Mouse (Mus musculus) forebrain, embryonic 12.5 days (tissue): ENCODE results near the gene Cln3. TPM values are rescaled to one million over a fixed set of nuclear protein-coding genes. Genes with fewer than 3 reads are reported as not detected.

Experiments used
- ATAC-seq: fragments of 200-750 bp; cut with Nextera tagmentation; 2 replicates; pipeline ENCODE4 v1.8.0; 2017; ENCODE audit warnings: moderate TSS enrichment; ENCODE audit not compliant: low FRiP score
- H3K27ac ChIP-seq: fragments of 300-500 bp; sonication (generic); 2 replicates; pipeline ENCODE4 v1.5.1; 2016; ENCODE audit warnings: mild to moderate bottlenecking
- H3K27me3 ChIP-seq: fragments of 300-500 bp; sonication (generic); 2 replicates; pipeline ENCODE4 v1.6.1; 2016; ENCODE audit warnings: mild to moderate bottlenecking
- H3K36me3 ChIP-seq: fragments of 300-500 bp; sonication (generic); replicated peaks from 2 replicates; pipeline ENCODE4 v1.6.1; 2016; ENCODE audit warnings: mild to moderate bottlenecking
- H3K4me1 ChIP-seq: fragments of 300-500 bp; sonication (generic); 2 replicates; pipeline ENCODE4 v1.6.1; 2016
- H3K4me2 ChIP-seq: fragments of 300-500 bp; sonication (generic); 2 replicates; pipeline ENCODE4 v1.6.1; 2016; ENCODE audit warnings: mild to moderate bottlenecking, moderate library complexity
- H3K4me3 ChIP-seq: fragments of 300-500 bp; sonication (generic); replicated peaks from 2 replicates; pipeline ENCODE4 v1.5.1; 2016; ENCODE audit warnings: mild to moderate bottlenecking
- H3K9ac ChIP-seq: fragments of 300-500 bp; sonication (generic); 2 replicates; pipeline ENCODE4 v1.6.1; 2016; ENCODE audit warnings: mild to moderate bottlenecking
- H3K9me3 ChIP-seq: fragments of 300-500 bp; sonication (generic); 2 replicates; pipeline ENCODE4 v1.6.1; 2016
- WGBS: fragments of 180-500 bp; shearing (Covaris S2); methylation state at CpG from one replicate; pipeline ENCODE4 v1.1.7; 2016; 5-methylcytosine and 5-hydroxymethylcytosine counted together
- microRNA-seq: library from miRNA; unstranded; fragments of <30 nt; microRNA quantifications from one replicate; pipeline ENCODE4, GENCODE M21; 2017
- polyA plus RNA-seq: library from polyadenylated mRNA; unstranded; fragments of >200 nt; fragmentation: Nextera tagmentation; extraction: Ambion mirVana; gene quantifications from 2 replicates; pipeline ENCODE4 v1.2.1, GENCODE M21; 2016

Gene Cln3
- polyA plus RNA-seq, 1 experiment from 2014 or later = 27.5 TPM

DNA sequence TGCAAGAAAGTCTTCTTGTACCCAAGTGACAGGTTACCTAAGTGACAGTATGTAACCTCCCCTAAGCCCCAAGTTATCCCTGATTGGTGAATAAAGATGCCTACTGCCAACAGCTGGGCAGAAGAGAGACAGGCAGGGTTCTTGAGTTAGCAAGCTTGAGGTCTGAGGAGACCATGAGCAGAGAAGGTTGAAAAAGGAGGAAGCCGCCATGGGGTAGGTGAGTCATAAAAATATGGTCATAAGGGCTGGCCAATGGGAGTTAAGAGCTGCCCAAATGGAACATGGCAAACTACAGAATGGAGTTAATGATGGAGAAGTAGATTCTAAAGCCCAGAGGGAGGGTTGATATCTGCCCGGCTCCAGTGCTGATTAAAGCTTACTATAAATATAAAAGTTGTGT lies 40.0 kb downstream of the Cln3 start:
- no peaks in the 10 kb centered on the region for H3K4me1 ChIP-seq
- 92% methylated on average over 2 of the region's 2 CpGs for WGBS
- ATAC-seq = no peak

DNA sequence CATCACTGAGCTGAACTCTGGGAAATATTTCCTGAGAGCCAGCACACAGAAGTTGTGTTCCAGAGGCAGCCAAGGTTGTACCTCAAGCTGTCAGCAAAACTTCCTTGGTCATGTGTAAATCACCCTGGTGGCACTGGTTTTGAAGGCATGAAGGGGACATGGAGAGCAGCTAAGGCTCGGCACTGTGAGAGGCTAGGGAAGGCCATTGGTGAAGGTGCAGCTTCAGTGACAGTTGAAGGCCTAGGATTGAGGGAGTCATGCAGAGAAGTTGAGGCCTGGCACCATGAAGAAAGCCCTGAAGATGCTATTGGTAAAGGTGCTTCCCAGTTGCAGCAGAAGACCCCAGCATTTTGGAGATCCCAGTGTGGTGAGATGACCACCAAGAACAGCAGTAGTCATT lies 44.0 kb downstream of the Cln3 start:
- 88% methylated on average over 1 of the region's 1 CpGs for WGBS
- peaks cover 32% of the 10 kb centered on the region for H3K36me3 ChIP-seq
- H3K4me3 ChIP-seq = no peak overlapping the region
- H3K27ac ChIP-seq = no peak overlapping the region
- no peak for ATAC-seq
- no peaks in the 10 kb centered on the region for H3K4me1 ChIP-seq
- H3K4me2 ChIP-seq = no peak overlapping the region
- peaks cover 6% of the 10 kb centered on the region for H3K27me3 ChIP-seq
- no peaks in the 10 kb centered on the region for H3K9me3 ChIP-seq
- no peak overlapping the region for H3K9ac ChIP-seq

More for the DNA sequence above, 40.0 kb downstream of the Cln3 start:
- Histone ChIP-seq H3K4me3 (no peak overlapping the region), H3K27me3 (no peaks in the 10 kb centered on the region), H3K4me2 (no peak overlapping the region), H3K36me3 (peaks cover 72% of the 10 kb centered on the region), H3K9me3 (no peaks in the 10 kb centered on the region), H3K9ac (no peak overlapping the region), H3K27ac (no peak overlapping the region)

DNA sequence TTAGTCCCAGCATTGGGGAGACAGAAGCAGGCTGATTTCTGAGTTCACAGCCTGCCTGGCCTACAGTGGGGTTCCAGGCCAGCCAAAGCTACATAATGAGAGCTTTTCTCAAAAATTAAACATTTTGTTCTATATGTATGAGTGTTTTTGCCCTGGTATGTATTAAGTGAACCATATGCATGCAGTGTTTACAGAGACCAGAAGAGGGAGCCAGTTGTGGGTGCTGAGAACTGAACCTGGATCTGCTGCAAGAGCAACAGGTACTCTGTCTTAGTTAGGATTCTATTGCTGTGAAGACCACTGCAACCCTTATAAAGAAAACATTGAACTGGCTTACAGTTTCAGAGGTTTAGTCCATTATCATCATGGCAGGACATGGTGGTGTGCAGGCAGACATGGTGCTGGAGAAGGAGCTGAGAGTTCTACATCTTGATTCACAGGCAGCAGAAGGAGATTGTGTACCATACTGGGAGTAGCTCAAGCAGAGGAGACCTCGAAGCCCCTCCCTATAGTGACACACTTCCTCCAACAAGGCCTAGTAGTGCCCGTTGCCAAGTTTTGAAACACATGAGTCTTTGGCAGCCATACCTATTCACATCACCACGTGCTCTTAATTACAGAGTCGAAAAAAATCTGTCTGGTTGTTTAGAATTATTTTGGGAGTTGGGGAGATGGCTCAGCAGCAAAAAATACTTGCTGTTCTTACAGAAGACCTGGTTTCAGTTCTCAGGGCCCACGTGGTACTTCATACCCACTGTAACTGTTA lies 47.6 kb downstream of the Cln3 start:
- H3K27me3 ChIP-seq = peaks cover 23% of the 10 kb centered on the region
- H3K4me1 ChIP-seq = no peaks in the 10 kb centered on the region
- H3K9ac ChIP-seq = no peak overlapping the region
- H3K4me2 ChIP-seq = no peak overlapping the region
- H3K36me3 ChIP-seq = no peaks in the 10 kb centered on the region; the same call in 1 of the 2 replicates
- no peaks in the 10 kb centered on the region for H3K9me3 ChIP-seq
- WGBS = 72% methylated on average over 5 of the region's 5 CpGs
- no peak overlapping the region for H3K27ac ChIP-seq
- H3K4me3 ChIP-seq = no peak overlapping the region
- ATAC-seq = no peak

DNA sequence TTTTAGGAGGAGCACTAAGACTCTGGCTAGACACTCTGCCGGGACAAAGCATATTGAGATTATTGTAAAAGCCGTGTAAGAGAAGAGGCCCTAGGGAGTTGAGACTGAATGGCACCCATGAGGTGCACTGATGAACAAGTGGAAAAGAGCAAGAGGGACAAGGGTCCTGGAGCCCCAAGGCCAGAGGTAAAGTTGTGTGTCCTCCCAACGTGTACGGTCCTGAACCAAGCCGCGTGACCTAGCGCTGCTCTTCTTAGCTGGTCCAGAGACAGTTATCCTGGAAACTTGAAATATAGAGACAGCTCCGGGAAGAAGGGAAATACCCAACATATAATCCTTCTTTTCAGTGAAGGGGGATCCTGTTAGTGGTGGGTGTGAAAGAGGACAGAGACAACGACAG lies 49.2 kb downstream of the Cln3 start:
- Histone ChIP-seq H3K27me3 (peaks cover 23% of the 10 kb centered on the region), H3K9me3 (no peaks in the 10 kb centered on the region), H3K9ac (peak overlapping the region; percentile 68), H3K36me3 (no peaks in the 10 kb centered on the region), H3K27ac (no peak overlapping the region), H3K4me2 (peak overlapping the region; percentile 72), H3K4me1 (no peaks in the 10 kb centered on the region), H3K4me3 (peak overlapping the region; percentile 42)
- WGBS = 54% methylated on average over 9 of the region's 9 CpGs
- ATAC-seq = no peak

DNA sequence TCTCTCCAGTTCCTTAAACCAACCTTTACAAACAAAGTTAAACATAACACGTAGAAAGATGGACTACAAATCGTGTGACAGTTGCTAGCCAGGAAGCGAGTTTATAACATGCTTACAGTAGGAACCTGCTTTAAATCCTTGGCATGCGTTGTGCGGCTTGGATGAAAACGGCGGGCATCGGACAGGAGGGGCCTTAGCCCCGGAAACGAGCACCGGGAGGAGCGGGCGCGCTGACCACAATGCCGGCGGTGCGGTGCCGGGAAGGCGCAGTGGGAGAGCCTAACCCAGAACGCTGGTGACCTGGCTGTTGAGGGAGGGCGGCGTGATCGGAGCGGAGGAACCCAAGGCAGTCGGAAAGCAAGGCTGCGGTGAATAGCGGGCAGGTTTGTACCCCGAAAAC lies 49.9 kb downstream of the Cln3 start:
- peak overlapping the region; percentile 72 for H3K4me2 ChIP-seq
- peak overlapping the region; percentile 42 for H3K4me3 ChIP-seq
- peaks cover 23% of the 10 kb centered on the region for H3K27me3 ChIP-seq
- 2% methylated on average over 28 of the region's 28 CpGs for WGBS
- no peak for ATAC-seq
- no peaks in the 10 kb centered on the region for H3K36me3 ChIP-seq
- no peaks in the 10 kb centered on the region for H3K4me1 ChIP-seq
- peak overlapping the region; percentile 68 for H3K9ac ChIP-seq
- H3K27ac ChIP-seq = no peak overlapping the region
- no peaks in the 10 kb centered on the region for H3K9me3 ChIP-seq

DNA sequence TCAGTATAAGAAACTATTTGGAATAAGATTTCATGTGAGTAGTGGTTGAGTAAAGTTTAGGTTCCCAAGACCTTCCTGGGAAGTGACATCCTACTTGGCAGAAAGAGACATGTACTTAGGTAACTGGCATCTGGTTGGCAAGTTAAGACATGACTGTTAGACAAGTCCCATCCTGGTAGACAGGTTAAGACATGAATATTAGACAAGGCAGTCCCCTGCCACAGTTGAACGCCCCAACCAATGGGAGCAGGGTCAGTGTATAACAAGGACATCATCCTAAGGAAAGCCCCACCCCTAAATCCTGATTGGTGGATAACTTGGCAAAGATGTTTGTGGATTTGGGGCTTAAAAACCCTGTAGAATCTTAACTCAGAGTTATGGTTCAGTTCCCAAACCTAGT lies 52.2 kb downstream of the Cln3 start:
- no peak for ATAC-seq
- WGBS = 87% methylated on average over 1 of the region's 1 CpGs
- Histone ChIP-seq H3K9ac (no peak overlapping the region), H3K36me3 (no peaks in the 10 kb centered on the region), H3K4me2 (no peak overlapping the region), H3K4me3 (no peak overlapping the region), H3K4me1 (no peaks in the 10 kb centered on the region), H3K9me3 (no peaks in the 10 kb centered on the region), H3K27ac (no peak overlapping the region), H3K27me3 (peaks cover 23% of the 10 kb centered on the region)

DNA sequence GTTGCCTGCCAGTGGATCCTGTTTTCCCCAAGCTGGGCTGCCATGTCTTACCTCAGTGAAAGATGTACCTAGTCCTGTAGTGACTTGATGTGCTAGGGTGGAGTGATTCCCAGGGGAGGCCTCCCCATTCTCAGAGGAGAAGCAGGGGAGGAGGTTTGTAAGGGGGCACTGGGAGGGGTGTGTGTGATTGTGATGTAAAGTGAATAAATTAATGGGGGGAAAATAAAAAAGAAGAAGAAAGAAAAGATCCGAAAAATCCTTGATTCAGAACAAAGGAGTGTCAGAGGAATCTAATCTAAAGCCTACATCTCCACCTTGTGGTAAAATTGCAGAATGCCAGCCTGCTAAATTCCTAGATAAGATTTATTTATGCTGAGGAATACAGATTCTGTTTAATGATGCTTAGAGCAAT lies 57.4 kb downstream of the Cln3 start:
- peak overlapping the region; percentile 50; the same call in 1 of the 2 replicates for H3K27ac ChIP-seq
- H3K9ac ChIP-seq = peak overlapping the region; percentile 47; the same call in 1 of the 2 replicates
- ATAC-seq = peak; percentile 55; the same call in 1 of the 2 replicates
- H3K4me3 ChIP-seq = no peak overlapping the region
- 0 out of 2 replicates have a peak, but pooled peaks cover 4% of the 10 kb centered on the region for H3K4me1 ChIP-seq
- no peaks in the 10 kb centered on the region for H3K27me3 ChIP-seq
- H3K36me3 ChIP-seq = no peaks in the 10 kb centered on the region
- WGBS = 3% methylated on average over 1 of the region's 1 CpGs
- no peak overlapping the region for H3K4me2 ChIP-seq
- no peaks in the 10 kb centered on the region for H3K9me3 ChIP-seq

DNA sequence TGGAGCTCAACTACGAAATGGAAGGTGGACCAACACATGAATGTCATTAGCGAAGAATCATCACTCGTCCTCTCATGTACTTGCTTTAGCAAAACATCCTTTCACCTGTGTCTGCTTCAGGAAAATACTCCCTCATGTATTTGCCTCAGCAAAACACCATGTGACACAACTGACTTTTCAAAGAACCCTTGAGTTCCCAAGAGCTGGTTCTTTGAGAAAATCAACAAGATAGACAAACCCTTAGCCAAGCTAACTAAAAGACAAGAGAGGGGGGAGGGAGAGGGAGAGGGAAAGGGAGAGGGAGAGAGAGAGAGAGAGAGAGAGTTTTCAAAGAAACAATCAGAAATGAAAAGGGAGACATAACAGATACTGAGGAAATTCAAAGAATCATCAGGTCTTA lies 62.3 kb downstream of the Cln3 start:
- Histone ChIP-seq H3K9me3 (no peaks in the 10 kb centered on the region), H3K9ac (no peak overlapping the region), H3K36me3 (no peaks in the 10 kb centered on the region), H3K4me2 (no peak overlapping the region), H3K27ac (no peak overlapping the region), H3K4me1 (0 out of 2 replicates have a peak, but pooled peaks cover 4% of the 10 kb centered on the region), H3K4me3 (no peak overlapping the region), H3K27me3 (no peaks in the 10 kb centered on the region)
- ATAC-seq = no peak
- 82% methylated on average over 3 of the region's 3 CpGs for WGBS

Small RNAs within 50 kb of the gene (microRNA-seq; reads per million reads assigned to microRNA genes)
- gene Mir7059 = 1.2 reads per million

Other genes with a start within 250 kb of the Cln3 start
- gene Lat, start 216.2 kb downstream of the Cln3 start, polyA plus RNA-seq = 1.7 and 1.9 TPM in 2 replicates
- gene Spns1, start 208.4 kb downstream of the Cln3 start, polyA plus RNA-seq = 55.8 and 64.9 TPM in 2 replicates
- 3.9 and 4.6 TPM in 2 replicates for gene Nfatc2ip, start 189.1 kb downstream of the Cln3 start, polyA plus RNA-seq
- 0.40 TPM in 1 of 2 replicates, not detected in the other for gene Cd19, start 170.9 kb downstream of the Cln3 start, polyA plus RNA-seq
- 20.2 and 20.6 TPM in 2 replicates for gene Rabep2, start 157.1 kb downstream of the Cln3 start, polyA plus RNA-seq
- 0.23 and 0.43 TPM in 2 replicates for gene Atp2a1, start 122.7 kb downstream of the Cln3 start, polyA plus RNA-seq
- gene Sh2b1, start 110.4 kb downstream of the Cln3 start, polyA plus RNA-seq = 57.7 and 60.2 TPM in 2 replicates
- 113 and 119 TPM in 2 replicates for gene Tufm, start 98.5 kb downstream of the Cln3 start, polyA plus RNA-seq
- 76.6 and 92.6 TPM in 2 replicates for gene Atxn2l, start 82.4 kb downstream of the Cln3 start, polyA plus RNA-seq
- gene Eif3c, start 19.4 kb downstream of the Cln3 start, polyA plus RNA-seq = 213 and 225 TPM in 2 replicates
- 0.31 and 0.52 TPM in 2 replicates for gene Apobr, start 875 bp downstream of the Cln3 start, polyA plus RNA-seq
- gene Il27, start 9.1 kb upstream of the Cln3 start, polyA plus RNA-seq = not detected in 2 replicates
- gene Nupr1, start 45.0 kb upstream of the Cln3 start, polyA plus RNA-seq = 3.1 and 3.8 TPM in 2 replicates
- gene Sgf29, start 63.5 kb upstream of the Cln3 start, polyA plus RNA-seq = 39.4 and 51.2 TPM in 2 replicates
- 0.42 and 0.54 TPM in 2 replicates for gene Sult1a1, start 90.6 kb upstream of the Cln3 start, polyA plus RNA-seq
- gene Bola2, start 109.6 kb upstream of the Cln3 start, polyA plus RNA-seq = 146 and 157 TPM in 2 replicates
- 14.7 and 14.9 TPM in 2 replicates for gene Slx1b, start 110.0 kb upstream of the Cln3 start, polyA plus RNA-seq
- gene Coro1a, start 122.0 kb upstream of the Cln3 start, polyA plus RNA-seq = 49.1 and 51.0 TPM in 2 replicates
- gene Mapk3, start 173.8 kb upstream of the Cln3 start, polyA plus RNA-seq = 51.5 and 56.8 TPM in 2 replicates
- 1.4 and 1.5 TPM in 2 replicates for gene Gdpd3, start 180.5 kb upstream of the Cln3 start, polyA plus RNA-seq
- gene Ypel3, start 191.1 kb upstream of the Cln3 start, polyA plus RNA-seq = 91.8 and 92.7 TPM in 2 replicates
- gene Tbx6, start 195.7 kb upstream of the Cln3 start, polyA plus RNA-seq = 0.33 and 0.56 TPM in 2 replicates
- gene Ppp4c, start 206.7 kb upstream of the Cln3 start, polyA plus RNA-seq = 310 and 320 TPM in 2 replicates
- 16.2 and 17.6 TPM in 2 replicates for gene Fam57b, start 211.9 kb upstream of the Cln3 start, polyA plus RNA-seq
- gene 4930451I11Rik, start 245.8 kb upstream of the Cln3 start, polyA plus RNA-seq = not detected in 2 replicates